Mouse (Mus musculus) 3T3-L1 (cell line): ENCODE measurements around the gene Clec4e.
"Not testable (repeated sequence)": the region's sequence is repeated elsewhere in the genome, so short reads cannot be mapped to it uniquely, and the experiment has no call there.

ENCODE experiments used
- DNase-seq: peaks from one replicate; pipeline ENCODE4 v3.0.0-alpha.2; 2015; ENCODE audit warnings: low read depth, low spot score

Clec4e gene

GRCm38 (mm10) chr6:123289753-123290152 lies at the start of gene Clec4e:
TSS of gene Clec4e (minus strand) at chr6:123289870.
- no peak for DNase-seq

- no peak for DNase-seq
These were observed 42.8 kb upstream of the Clec4e start for GRCm38 (mm10) chr6:123332503-123332902.

- DNase-seq = no peak
These were observed 18.4 kb upstream of the Clec4e start, which contains the start of gene Vmn2r19 for GRCm38 (mm10) chr6:123308033-123308432. TSS of gene Vmn2r19 (plus strand) at chr6:123308333.

GRCm38 (mm10) chr6:123306315-123306714 lies 16.6 kb upstream of the Clec4e start:
- not testable (repeated sequence) for DNase-seq

GRCm38 (mm10) chr6:123296687-123297086 lies 7.0 kb upstream of the Clec4e start:
- no peak for DNase-seq

GRCm38 (mm10) chr6:123293509-123293908 lies 3.8 kb upstream of the Clec4e start:
- DNase-seq = not testable (repeated sequence)

GRCm38 (mm10) chr6:123292751-123293400 lies 3.2 kb upstream of the Clec4e start:
- DNase-seq = no peak

GRCm38 (mm10) chr6:123288931-123289330 lies 739 bp downstream of the Clec4e start:
- no peak for DNase-seq

GRCm38 (mm10) chr6:123286311-123286710 lies 3.4 kb downstream of the Clec4e start:
- no peak for DNase-seq

GRCm38 (mm10) chr6:123279443-123279842 lies 10.2 kb downstream of the Clec4e start:
- DNase-seq = no peak

- no peak for DNase-seq
These were observed 22.7 kb downstream of the Clec4e start for GRCm38 (mm10) chr6:123266945-123267344.

GRCm38 (mm10) chr6:123265809-123266208 lies 23.9 kb downstream of the Clec4e start:
- no peak for DNase-seq

- DNase-seq = no peak
These were observed 25.5 kb downstream of the Clec4e start for GRCm38 (mm10) chr6:123264194-123264593.

GRCm38 (mm10) chr6:123261555-123262161 lies 28.0 kb downstream of the Clec4e start, which contains the start of gene Clec4d:
TSS of gene Clec4d (plus strand) at chr6:123262111.
- peak; percentile 35 for DNase-seq

- no peak for DNase-seq
These were observed 28.8 kb downstream of the Clec4e start for GRCm38 (mm10) chr6:123260868-123261267.

GRCm38 (mm10) chr6:123259889-123260603 lies 29.6 kb downstream of the Clec4e start:
- peak; percentile 13 for DNase-seq

GRCm38 (mm10) chr6:123258946-123259345 lies 30.7 kb downstream of the Clec4e start:
- DNase-seq = peak; percentile 28

GRCm38 (mm10) chr6:123252735-123253134 lies 36.9 kb downstream of the Clec4e start:
- no peak for DNase-seq

GRCm38 (mm10) chr6:123248862-123249261 lies 40.8 kb downstream of the Clec4e start:
- not testable (repeated sequence) for DNase-seq

- DNase-seq = no peak
These were observed 45.5 kb downstream of the Clec4e start for GRCm38 (mm10) chr6:123244201-123244600.

GRCm38 (mm10) chr6:123237582-123237981 lies 52.1 kb downstream of the Clec4e start:
- no peak for DNase-seq
